Mouse (Mus musculus) left cerebral cortex, adult 8-10 months (tissue): ENCODE measurements at regions not wholly inside any gene's neighbourhood (a gene's known extent, or its start where the extent isn't known, plus 50 kb on each side); places are given as distances from the start of the nearest gene placed in this dataset.

Experiments used
- DNase-seq, 2 experiments: peaks; one replicate each; pipeline ENCODE4 v3.0.0; 2022; ENCODE audit warnings: low spot score in 2 of 2

DNA sequence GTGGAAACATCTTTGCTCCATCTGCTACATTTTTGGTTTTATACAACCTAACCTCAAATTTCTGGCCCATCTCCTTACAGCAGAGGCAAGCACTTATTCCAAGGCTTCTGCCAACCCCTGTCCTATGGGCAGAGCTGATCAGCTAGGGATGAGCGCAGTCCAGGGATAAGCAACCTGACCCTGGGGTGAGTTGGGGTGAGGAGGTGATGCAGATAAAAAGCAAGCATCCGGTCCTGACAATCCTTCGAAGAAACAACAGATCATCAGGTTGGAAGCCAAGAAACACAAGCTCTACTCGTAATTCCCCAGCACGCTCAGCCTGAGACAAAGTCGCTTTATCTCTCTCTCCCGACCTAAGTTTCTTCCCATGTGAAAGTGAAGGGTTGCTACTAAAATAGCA lies 194.9 kb upstream of the Lyplal1 start:
- DNase-seq: no peak

DNA sequence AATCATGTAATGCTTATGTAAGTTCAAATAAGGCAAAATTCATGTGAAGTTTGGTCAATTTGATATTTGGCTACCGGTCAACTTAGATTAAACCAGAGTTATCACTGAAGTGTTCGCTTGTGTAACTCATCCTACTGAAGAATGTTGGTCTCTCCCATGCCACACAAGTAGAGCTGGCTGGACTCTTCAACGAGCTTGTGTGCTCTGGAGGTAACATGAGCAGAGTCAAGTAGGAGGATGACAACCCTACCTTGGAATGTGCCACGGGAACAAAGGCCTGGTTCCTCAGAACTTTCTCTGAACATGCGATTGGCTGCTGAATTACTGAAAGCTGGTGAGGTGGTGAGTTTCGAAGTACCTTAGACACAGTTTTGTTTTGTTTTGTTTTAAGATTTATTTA lies 190.5 kb upstream of the Lyplal1 start:
- DNase-seq: no peak

DNA sequence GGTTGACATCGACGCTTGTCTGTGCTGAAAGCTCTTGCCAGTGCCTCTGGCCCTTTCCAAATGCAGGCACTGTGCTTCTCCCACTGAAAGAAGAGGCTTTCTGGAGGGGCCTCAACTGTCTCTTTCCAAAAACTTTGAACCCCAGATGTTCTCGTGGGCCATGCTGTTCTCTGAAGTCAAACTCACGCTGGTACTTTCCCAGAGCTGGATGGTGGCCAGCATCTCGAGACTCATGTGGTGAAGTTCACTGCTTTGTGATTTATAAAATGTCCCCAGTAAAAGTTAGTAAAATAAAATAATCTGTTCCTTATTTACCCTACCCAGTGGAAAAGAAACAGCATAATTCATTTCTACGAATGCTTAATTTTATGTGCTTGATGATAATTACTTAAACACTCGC lies 180.4 kb upstream of the Lyplal1 start:
- DNase-seq: no peak

DNA sequence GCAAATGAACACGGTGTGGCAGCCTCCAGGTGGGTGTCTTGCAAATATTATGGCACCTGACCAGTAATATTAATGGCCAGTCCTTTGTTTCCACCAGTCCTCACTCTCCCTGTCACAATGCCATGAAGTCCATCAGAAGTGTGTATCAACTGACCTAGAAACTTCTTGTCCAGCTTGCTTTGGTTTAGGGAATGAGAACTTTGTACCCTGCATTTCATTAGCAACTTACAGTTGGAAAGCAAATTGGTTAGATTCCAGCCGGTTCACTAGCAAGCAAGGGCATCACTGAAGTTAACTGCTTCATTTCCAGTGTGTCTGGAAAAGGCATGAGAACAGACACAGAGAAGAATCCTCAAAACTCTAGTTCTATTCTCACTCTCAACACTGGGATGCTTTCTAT lies 178.1 kb upstream of the Lyplal1 start:
- DNase-seq: no peak

DNA sequence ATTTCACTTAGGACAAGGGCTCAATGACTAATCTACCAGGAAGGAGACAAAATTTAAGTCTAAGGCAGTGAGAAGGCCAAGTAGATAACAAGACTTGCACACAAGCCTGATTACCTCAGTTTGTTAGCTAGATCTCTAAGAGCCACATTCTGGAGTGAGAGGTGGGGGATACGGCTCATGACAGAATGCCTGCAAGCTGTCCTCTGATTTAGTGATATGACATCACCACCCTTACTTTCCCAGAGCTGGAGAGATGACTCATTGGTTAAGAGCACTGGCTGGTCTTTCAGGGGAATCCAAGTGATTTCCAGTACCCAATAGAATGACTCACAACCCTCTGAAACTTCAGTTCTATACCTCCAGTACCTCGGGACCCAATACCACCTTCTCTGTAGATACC lies 177.5 kb upstream of the Lyplal1 start:
- DNase-seq: no peak

DNA sequence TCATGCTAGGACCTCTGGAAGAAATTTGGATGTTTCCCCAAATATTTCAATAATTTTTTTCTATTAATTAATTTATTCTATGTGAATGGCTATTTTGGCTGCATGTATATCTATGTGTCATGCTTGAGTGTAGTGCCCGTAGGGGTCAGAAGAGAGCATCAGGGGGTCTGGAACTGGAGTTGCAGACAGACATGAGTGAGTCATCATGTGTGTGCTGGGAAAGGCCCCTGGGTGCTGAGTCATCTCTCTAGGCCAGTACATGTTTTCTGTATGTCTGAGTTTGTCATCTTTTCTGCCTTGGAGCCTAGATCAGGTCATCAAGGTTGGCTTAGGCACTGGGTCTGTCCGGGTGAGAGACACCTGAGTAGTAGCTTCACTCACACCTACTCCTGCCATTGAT lies 172.0 kb upstream of the Lyplal1 start:
- no peak for DNase-seq

DNA sequence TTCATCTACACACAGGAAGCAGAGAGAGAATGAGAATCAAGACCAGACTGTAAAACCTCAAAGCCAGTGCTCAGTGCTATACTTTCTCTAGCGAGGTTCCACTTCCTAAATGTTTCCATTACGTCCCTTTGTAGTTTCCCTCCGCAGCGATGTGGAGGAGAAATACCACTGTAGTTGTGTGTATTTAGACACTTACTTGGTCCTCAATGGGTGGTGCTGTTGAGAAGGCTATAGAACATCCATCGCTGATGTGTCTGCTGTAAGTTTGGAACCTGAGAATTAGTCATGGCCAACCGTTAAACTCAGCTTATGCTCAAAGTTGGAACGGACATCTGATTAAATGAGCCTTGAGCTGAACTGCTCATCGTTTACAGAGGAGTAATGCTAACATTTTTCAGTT lies 170.7 kb upstream of the Lyplal1 start:
- DNase-seq: no peak

DNA sequence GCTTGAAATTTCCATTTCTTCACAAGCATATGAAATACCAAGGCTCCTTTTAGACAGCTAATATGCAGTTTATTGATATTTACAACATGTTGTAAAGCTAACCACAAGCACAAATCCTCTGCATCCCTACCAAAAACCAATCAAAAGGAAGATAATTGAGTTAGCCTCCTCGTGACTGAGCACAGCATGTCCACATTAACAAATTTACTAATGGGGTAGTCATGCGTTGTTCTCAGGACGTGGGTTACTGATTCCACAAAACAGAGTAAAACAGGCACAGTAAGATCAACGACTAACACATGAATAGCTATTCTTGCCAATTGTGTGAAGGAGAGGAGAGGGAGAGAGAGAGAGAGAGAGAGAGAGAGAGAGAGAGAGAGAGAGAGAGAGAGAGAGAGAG lies 169.3 kb upstream of the Lyplal1 start:
- DNase-seq: no peak

DNA sequence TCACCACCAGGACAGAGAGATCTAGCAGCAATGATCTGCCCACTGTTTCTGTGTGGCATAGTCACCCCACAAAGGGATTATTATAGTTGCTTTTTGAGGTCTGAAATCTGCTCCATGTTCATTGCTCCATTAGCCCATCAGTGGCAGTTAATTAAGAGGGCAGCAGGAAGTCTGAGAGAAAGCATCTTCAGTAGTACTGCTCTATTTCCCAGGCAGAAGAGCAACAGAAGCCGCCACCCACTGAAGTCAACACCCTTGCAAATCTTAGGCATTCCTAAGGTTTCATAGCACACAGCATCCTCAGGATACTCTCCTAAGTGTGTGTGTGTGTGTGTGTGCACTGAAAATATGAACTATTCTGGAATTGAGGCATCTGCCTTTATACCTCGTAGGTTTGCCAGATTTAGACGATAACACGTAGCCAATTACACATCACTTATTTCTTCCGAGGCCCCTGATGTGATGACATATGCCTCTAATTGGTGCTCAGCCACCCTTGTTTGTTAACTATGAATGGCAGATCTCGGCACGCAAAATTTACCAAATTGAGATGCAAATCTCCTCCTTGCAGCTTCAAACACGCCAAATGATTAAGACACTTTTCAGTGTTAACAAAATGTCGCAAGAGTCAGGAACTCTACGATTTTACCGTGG lies 161.0 kb upstream of the Lyplal1 start:
- no peak for DNase-seq

DNA sequence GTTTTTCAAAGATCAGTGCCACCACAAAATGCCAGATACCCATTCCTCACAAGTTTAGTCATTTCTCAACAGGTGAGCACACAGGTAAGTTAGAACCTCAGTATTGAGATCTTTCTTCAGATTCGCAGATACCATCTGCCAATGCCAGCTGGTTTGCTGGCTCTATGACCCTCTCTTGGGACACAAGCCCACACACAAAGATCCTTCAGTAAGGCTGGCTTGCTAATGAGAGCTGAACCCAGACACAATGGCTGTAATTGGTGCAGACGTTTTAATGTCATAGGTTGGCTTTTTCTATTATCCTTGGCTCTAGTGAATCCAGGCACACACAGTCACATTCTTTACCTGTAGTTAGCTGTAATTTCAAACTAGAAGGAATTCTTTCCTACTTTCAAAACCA lies 154.3 kb upstream of the Lyplal1 start:
- DNase-seq: no peak

DNA sequence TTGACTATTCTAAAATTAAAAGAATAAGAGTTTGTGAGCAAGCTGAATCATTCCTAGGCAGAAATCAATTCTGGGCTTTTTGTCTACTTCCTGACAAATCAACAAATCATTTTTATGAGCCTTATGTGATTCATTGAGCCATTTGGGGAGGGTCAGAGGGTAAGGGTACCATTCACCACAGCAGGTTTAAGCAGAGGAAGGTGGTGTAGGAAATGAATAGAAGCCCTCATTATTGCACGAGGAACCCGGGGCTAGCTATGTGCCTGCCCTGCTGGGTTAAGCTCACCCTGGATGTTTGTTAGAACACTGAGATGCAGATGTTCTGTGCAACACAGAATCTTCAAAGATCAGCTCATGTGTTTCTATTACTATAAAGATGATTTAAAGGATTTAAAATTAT lies 150.2 kb upstream of the Lyplal1 start:
- DNase-seq: no peak

DNA sequence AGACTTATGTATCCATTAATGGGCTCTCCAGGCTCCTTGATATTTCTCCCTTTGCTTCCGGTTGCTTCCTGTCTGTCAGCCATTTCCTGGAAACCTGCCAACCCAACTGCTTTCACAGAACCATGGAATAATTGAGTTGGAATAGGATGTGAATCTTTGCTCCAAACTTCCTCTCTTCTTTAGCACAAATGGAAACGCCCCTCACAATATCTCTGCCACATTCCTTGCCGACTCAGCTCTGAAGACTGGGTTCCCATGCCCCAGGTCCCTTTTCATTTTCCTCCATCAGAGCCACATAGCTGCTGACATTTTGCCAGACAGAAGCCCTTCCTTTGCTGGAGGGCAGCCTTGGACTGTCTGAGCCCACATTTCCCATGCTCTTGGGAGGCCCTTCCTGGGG lies 147.5 kb upstream of the Lyplal1 start:
- no peak for DNase-seq

DNA sequence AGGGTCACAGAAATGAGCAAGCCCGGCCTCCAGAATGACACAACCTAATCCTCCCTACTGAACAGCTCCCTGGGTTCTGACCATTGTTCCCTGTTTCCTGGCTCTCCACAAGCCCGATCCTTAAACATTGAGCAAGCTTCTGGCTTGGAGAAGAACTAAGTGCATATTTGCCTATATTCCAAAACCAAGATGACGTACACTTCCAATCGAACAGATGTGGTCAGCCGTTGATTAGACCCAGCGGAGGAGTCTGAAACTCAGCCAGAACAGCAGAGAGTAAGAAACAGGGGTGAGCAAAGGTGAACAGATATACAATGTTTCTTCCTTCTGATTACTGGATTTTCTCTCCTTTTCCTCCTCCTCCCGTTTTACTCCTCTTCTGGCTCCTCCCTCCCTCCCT lies 146.8 kb upstream of the Lyplal1 start:
- no peak for DNase-seq

DNA sequence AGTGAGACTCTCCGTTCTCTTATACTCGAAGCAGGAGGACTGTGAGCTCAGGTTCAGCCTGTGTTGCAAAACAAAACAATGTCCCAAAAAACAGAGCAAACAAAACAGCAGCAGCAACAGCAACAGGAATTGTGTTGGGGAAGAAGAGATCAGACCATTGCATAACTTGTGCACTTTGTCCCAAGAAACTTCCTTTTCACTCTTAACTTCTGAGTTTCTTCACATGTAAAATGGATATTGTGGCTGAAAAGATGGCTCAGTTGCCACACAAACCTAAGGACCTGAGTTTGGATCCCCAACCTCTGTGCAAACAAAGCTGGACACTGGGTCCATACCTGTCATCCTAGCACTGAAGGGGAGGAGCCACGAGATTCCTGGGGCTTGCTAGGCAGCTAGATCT lies 146.1 kb upstream of the Lyplal1 start:
- no peak for DNase-seq

DNA sequence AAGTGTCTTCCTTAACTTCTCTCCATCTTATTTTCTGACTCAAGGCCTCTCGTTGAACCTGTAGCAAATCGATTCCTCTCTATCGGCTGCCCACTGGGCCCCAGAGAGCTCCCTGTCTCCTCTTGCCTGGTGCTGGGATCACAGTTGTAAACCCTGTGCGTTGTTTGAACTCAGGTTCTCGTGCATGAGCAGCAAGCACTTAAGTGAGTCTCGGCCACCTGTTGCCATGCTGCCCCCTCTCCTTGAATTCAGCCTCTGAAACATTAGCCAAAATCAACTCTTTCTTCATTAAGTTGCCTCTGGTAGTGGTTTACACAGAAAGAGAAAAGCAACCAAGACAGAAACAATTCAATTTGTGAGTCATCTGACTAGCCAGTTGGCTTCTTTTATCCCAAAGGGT lies 144.9 kb upstream of the Lyplal1 start:
- DNase-seq: no peak

DNA sequence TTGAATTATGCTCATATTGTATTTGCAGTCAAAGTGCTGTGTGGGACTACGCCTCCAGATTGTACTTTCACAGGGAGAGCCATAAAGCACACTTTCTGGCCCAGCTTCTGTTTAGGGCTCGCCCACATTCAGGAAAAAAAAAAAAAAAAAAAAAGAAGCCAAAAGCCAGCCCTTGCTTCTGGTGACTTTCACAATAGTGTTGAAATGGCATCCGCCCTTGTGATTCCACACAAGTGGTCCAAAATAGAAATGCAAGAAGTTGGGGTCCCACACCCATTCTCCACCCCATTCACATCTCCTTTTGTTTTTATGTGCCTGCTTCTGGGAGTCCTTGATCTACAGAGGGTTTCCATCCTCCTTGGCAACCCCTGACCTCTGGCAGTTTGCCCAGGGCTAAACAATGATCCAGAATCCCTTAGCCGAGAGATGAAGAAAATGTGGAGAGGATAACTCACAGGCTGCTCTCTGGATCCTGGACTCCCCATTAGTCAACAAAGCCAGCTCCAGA lies 144.3 kb upstream of the Lyplal1 start:
- DNase-seq: peak in 1 of 2 experiments; percentile 23

DNA sequence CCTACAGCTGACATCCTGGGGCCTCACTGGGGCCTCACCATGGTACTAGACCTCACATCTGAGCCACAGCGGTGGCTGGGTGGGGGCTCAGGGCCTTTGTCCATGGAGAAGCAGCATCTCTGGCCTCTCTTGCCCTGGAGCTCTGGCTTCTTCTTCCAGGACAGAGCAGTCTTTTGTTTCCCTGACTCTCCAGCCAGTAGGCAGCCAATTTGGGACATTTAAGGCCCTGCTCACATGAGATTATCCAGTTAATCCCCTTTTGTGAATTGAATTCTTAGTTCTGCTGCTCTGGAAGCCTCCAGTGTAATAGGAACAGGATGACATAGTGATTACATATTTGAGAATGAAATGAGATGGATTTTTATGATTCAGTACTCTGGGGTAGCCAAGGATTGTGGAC lies 140.5 kb upstream of the Lyplal1 start:
- no peak for DNase-seq

DNA sequence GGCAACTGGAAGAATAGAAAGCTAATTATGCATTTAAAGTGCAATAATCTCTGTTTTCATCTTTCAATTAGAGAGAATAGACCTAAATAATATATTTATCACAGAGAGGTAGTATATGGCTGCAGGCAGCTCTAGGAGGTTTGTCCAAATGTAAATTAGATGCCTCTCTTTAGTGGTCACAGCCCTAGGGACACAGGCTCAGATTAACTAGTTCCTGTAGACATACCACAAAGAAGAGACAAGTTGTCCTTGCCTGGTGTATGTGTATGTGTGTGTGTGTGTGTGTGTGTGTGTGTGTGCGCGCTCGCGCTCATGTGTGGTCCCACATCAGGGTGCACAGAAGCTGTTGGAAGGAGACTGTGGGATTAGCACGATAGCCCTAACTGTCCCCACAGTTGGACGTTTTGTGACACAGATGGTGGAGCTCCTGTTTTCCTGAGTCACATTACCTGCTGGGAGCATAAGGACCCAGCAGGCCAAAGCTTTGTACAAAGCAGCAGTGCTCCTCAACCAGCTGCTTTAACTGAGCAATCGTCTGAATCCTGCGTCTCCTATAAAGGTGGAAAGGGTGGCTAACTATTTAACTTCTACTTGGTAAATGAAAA lies 138.5 kb upstream of the Lyplal1 start:
- DNase-seq: no peak

DNA sequence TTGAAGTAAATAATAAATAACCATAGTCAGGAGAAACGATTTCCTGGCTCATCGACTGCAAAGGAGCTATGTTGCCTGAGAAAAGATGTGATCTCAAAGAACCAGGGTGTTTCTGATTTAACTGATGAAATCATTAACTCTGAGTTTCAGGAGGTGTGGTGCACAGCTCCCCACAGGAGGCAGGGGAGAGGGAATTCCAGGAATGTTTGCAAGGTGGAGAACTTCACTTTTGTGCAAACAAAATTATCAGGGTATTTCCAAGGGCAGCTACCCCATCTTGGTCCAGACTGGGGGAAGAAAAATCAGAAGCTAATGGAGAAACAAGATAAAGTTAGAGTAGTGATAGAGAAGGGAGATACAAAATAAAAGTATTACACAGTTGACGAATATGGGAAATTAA lies 137.4 kb upstream of the Lyplal1 start:
- no peak for DNase-seq

DNA sequence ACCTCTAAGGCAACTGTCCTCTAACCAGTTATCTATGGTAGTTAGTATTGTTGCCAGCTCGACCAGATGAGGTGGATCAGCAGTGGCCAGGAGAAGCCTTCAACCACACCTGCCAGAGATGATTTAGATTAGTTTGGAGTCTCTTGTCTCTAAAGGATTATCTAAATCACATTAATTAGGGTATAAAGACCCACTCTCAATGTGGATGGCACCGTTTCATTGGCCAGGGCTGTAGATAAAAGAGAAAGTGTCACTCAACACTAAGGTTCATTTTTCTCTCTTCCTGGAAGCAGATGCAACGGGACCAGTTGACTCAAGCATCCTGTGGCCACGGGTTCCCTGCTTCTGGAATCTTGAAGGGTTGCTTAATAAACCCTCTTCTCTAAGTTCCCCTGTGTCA lies 135.4 kb upstream of the Lyplal1 start:
- no peak for DNase-seq

DNA sequence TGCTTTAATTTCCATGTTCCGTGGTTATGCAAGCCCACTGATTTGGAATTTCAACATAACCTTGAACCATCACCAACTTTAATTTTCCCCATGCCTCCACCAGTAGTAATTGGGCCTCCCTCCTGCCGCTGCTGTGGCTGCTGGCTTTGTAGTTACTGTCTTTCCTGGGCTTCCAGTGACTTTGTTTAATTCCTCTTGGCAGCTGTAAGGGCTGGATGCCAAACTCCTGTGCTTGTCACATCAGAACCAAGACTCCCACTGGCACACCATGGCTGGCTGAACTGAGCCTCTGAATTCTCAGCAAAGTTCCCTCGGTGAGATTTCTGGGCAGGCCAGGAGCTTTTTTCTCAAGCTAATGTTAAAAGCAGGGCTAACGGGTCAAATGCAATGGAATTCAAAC lies 133.2 kb upstream of the Lyplal1 start:
- no peak for DNase-seq

DNA sequence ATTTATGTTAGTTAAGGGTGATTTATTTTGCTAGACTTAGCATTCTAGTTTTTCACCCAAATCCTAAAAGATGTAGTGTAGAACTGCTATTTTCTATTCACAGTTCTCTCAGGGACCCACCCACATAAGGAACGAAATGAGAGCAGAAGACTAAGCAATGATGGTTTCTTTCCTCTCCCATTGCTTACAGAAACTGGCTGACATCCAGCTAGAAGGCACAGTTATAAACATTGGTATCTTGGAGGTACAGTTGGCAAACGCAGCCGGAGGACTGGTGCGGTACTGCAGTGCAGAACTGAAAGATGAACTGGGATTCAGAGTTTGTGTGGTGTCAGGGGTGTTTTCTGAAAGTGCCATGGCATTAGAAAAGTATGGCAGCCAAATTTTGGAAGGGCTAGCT lies 132.1 kb upstream of the Lyplal1 start:
- DNase-seq: peak in 1 of 2 experiments; percentile 32

DNA sequence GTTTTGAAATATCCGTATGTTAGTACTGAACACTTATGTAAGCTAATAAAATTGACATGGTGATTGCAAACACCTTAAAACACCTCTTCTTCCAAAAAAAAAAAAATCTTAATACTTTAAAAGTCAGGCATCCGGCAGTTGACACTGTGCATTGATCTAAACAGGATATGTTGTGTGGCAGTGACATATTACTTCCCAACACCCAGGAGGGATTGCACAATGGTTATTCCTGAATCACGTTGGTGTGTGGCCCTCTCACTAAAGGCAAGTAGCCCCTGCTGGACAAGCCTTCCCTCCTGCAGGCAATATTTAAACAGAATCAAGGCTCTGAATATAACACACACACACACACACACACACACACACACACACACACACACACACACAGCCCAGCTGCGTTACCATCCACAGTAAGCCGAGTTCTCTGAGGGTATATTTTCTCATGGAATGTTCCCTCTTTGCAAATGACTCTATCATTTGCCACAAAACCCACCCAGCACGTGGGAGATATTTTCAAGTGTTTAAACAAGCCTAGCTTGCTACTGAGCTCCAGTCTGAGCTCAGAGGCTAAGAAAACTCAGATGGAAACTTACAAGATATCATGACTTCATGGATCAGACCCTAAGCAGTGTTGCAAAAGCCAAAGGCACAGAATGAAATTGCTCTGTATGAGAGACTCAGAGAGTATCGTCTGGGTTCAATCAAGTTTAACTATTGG lies 128.8 kb upstream of the Lyplal1 start:
- DNase-seq: no peak
